Mouse (Mus musculus) neural tube, embryonic 11.5 days (tissue): ENCODE measurements around the gene Slc22a17. TPM values are rescaled to one million over a fixed set of nuclear protein-coding genes. Genes with fewer than 3 reads are reported as not detected.
A peak's percentile ranks its signal among the peaks of the same experiment; 100 is the strongest.

ENCODE experiments used
- ATAC-seq: fragments of 200-750 bp; cut with Nextera tagmentation; 2 replicates; pipeline ENCODE4 v1.8.0; 2017; ENCODE audit warnings: moderate number of reproducible peaks, mild to moderate bottlenecking, moderate TSS enrichment, moderate library complexity; ENCODE audit not compliant: insufficient read depth, low FRiP score, low TSS enrichment
- DNase-seq: peaks from one replicate; pipeline ENCODE4 v3.0.0-alpha.2; 2015; ENCODE audit warnings: low spot score
- H3K27ac ChIP-seq: fragments of 300-500 bp; sonication (generic); 2 replicates; pipeline ENCODE4 v1.5.1; 2014; ENCODE audit warnings: low read depth, mild to moderate bottlenecking, low read length
- H3K27me3 ChIP-seq: fragments of 300-500 bp; sonication (generic); 2 replicates; pipeline ENCODE4 v1.6.1; 2014; ENCODE audit warnings: mild to moderate bottlenecking, low read length, mixed read lengths; ENCODE audit not compliant: control insufficient read depth, insufficient read depth
- H3K36me3 ChIP-seq: fragments of 300-500 bp; sonication (generic); 2 replicates; pipeline ENCODE4 v1.6.1; 2014; ENCODE audit warnings: mild to moderate bottlenecking, low read length, moderate library complexity, mixed read lengths; ENCODE audit not compliant: control insufficient read depth, insufficient read depth
- H3K4me1 ChIP-seq: fragments of 300-500 bp; sonication (generic); 2 replicates; pipeline ENCODE4 v1.6.1; 2014; ENCODE audit warnings: low read length, mixed read lengths; ENCODE audit not compliant: control insufficient read depth, insufficient read depth
- H3K4me2 ChIP-seq: fragments of 300-500 bp; sonication (generic); 2 replicates; pipeline ENCODE4 v1.6.1; 2014; ENCODE audit warnings: low read depth, mild to moderate bottlenecking, moderate library complexity
- H3K4me3 ChIP-seq: fragments of 300-500 bp; sonication (generic); 2 replicates; pipeline ENCODE4 v1.5.1; 2014; ENCODE audit warnings: low read depth, low read length
- H3K9ac ChIP-seq: fragments of 300-500 bp; sonication (generic); 2 replicates; pipeline ENCODE4 v1.6.1; 2014; ENCODE audit warnings: mild to moderate bottlenecking, low read length
- H3K9me3 ChIP-seq: fragments of 300-500 bp; sonication (generic); 2 replicates; pipeline ENCODE4 v1.6.1; 2016; ENCODE audit warnings: low read length; ENCODE audit not compliant: control insufficient read depth
- WGBS: fragments of 180-500 bp; shearing (Covaris S2); extraction: QIAGEN DNeasy Blood & Tissue Kit; methylation state at CpG from one replicate; pipeline ENCODE4 v1.1.7; 2014; 5-methylcytosine and 5-hydroxymethylcytosine counted together
- polyA plus RNA-seq: library from polyadenylated mRNA; unstranded; fragments of >200 nt; fragmentation: Nextera tagmentation; extraction: Ambion mirVana; gene quantifications from 2 replicates; pipeline ENCODE4 v1.2.1, GENCODE M21; 2014

The Slc22a17 gene
- polyA plus RNA-seq, 1 experiment from 2014 or later: 45.8 TPM

DNA sequence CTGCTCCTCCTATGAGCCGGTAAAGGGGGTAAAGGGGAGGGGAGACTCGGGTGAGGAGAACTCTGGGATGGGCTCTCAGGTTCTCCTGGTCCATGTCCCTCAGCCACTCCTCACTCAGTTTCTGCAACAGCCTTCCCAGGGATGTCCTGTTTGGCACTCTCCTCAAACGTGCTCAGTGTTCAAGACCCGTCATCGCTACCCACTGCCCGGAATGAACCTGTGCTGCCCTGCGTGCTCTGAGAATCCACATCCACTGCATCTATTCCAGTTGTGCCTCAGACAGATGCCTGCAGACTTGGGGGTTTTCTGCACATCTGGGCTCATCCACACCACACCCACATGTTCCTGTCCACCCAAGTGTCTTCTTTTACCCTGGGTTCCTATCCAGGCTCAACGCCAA is 29.5 kb upstream of the Slc22a17 start:
- H3K9me3 ChIP-seq: no peaks in the 10 kb centered on the region
- DNase-seq: no peak
- no peak for ATAC-seq
- no peak overlapping the region for H3K27ac ChIP-seq
- WGBS: 95% methylated on average over 8 of the region's 8 CpGs
- no peak overlapping the region for H3K4me3 ChIP-seq
- H3K4me1 ChIP-seq: no peaks in the 10 kb centered on the region
- no peak overlapping the region for H3K4me2 ChIP-seq
- no peak overlapping the region for H3K9ac ChIP-seq
- H3K36me3 ChIP-seq: no peaks in the 10 kb centered on the region
- no peaks in the 10 kb centered on the region for H3K27me3 ChIP-seq

DNA sequence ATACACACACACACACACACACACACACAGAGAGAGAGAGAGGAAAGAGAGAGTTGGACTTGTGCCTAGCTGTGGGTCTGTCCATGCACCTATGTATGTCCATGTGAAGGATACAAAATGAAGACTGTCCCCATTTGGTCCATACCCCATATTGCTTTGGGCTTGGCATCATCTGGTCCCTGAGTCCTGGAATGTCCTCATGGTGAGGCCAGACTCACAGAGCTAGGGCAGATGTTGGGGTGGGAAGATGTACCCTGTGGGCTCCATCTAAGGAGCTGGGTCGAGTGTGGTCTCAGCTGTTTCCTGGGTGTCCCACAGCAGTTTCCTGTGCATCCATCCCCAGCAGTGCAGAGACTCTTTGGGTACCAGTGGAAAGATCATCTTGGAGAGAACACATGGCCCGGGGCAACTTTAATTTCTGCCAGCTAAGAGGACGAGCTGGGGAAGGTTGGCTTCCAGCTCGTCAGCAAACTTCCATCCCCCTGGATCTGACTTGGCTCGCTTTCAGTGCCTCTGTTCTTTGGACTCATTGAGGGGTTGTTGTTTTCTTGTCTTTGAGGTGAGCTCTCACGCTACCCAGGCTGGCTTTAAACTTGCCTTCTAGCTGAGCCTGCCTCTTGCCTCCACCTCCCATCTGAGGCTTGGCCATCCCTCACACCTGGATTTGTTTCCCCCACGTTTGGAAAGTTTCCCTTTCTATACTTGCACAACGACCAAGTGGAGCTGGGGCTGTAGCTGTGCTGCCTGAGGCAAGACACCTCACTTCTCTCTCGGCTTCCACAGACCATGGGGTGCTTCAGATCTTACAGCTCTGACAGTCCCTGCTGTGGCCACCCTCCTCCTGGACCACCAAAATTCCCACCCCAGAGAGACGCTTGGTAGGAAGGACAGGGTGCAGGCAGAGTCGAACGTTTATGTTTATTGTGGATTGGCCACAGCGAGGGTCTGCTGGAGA is 28.4 kb upstream of the Slc22a17 start:
- 67% methylated on average over 13 of the region's 13 CpGs for WGBS
- H3K9me3 ChIP-seq: no peaks in the 10 kb centered on the region

DNA sequence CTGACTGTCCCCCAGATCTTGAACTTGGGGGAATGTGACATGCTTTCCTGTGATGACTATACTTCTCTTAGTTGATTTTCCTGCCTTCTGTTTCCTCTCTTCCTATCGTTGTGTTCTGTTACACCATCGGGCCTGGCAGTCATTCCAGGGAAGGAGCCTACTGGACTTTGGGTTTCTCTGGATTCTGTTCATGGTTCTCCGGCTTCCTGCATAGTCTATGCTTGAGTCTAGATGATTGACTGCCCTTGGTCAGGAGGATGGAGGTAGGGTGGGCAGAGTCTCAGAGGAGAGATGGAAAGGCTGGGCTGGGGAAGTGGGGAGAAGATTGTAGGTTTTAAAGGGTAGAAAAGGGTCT is 27.2 kb upstream of the Slc22a17 start:
- H3K4me3 ChIP-seq: no peak overlapping the region
- H3K9me3 ChIP-seq: no peaks in the 10 kb centered on the region
- no peak for ATAC-seq
- H3K36me3 ChIP-seq: no peaks in the 10 kb centered on the region
- 93% methylated on average over 3 of the region's 3 CpGs for WGBS
- H3K27me3 ChIP-seq: no peaks in the 10 kb centered on the region
- no peak overlapping the region for H3K4me2 ChIP-seq
- no peak overlapping the region for H3K9ac ChIP-seq
- no peaks in the 10 kb centered on the region for H3K4me1 ChIP-seq
- H3K27ac ChIP-seq: no peak overlapping the region
- DNase-seq: no peak

More for the DNA sequence above, 28.4 kb upstream of the Slc22a17 start:
- H3K36me3 ChIP-seq: no peaks in the 10 kb centered on the region
- H3K27me3 ChIP-seq: no peaks in the 10 kb centered on the region
- ATAC-seq (no peak), DNase-seq (no peak)
- no peak overlapping the region for H3K4me2 ChIP-seq
- H3K4me1 ChIP-seq: no peaks in the 10 kb centered on the region
- no peak overlapping the region for H3K4me3 ChIP-seq
- H3K9ac ChIP-seq: no peak overlapping the region
- H3K27ac ChIP-seq: no peak overlapping the region

DNA sequence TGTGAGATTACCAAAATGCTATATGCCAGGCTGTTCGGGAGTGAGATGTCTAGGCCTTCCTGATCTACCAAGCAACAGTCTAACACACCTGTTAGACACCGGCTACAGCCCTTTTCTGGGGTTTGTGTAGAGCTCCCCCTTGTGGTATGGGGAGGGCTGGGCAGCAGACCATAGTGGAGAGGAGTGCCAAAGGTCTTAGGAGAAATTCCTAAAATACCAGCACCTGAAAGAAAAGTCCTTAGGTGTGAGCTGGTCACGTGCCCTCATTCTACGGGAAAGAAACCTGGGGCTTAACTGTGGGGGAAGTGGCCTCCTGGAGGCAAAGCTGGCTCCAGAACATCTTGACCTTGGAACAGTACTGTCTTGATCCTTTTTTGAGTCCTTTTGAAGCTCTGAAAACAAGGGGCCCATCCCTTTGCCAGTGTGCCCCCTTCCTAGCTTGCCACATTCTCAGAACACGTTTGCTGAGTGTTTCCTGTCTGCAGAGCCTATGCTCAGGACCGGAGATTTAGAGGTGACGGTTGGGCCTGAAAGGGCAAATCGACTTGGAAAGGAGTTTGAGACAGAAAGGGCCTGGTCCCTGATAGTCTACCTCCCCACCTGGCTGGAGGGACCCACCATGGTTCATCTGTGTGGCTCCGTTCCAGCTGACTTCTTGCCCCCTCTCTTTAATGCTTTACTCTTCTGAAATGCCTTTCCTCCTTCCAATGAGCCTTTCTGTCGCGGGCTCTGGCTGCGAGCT is 26.7 kb upstream of the Slc22a17 start:
- H3K36me3 ChIP-seq: no peaks in the 10 kb centered on the region
- no peaks in the 10 kb centered on the region for H3K27me3 ChIP-seq
- no peaks in the 10 kb centered on the region for H3K9me3 ChIP-seq
- no peak overlapping the region for H3K4me3 ChIP-seq
- ATAC-seq: no peak
- H3K4me2 ChIP-seq: no peak overlapping the region
- H3K9ac ChIP-seq: no peak overlapping the region
- peak; percentile 63 for DNase-seq
- H3K4me1 ChIP-seq: no peaks in the 10 kb centered on the region
- no peak overlapping the region for H3K27ac ChIP-seq
- 51% methylated on average over 12 of the region's 12 CpGs for WGBS

DNA sequence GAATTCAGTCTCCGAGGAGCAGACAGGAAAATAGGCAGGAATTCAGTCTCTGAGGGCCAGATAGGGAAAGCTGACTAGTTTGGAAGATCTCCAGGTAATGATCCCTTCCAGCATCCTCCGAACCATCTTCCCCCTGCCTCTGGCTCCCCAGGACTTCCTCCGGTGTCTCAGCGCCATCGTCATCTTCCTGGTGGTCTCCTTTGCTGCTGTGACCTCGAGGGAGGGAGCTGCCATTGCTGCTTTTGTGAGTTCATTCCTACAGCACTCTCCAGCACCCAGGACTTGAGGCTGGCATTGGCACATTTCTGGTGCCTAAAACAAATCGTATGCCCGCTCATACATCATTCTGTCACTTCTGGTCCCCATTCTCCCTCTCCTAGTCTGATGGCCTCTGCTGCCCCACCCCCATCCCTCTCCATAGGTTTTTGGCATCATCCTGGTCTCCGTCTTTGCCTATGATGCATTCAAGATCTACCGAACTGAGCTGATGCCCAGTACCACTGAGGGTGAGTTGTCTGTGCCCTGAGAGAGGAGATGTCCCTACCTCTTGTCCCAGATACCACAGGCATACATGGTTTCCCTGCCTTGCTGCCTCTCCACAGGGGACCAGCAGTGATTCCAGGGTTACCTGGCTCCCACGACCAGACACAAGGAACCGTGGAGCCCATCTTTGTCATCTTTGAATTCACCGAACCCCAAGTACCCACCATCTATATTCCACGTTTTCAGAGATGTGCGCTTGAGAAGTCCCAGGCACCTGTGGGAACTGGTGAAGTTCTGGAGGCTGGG is 25.7 kb upstream of the Slc22a17 start:
- Histone ChIP-seq H3K9ac (no peak overlapping the region), H3K27ac (no peak overlapping the region), H3K4me2 (no peak overlapping the region), H3K4me1 (no peaks in the 10 kb centered on the region), H3K4me3 (no peak overlapping the region), H3K27me3 (no peaks in the 10 kb centered on the region), H3K36me3 (no peaks in the 10 kb centered on the region), H3K9me3 (no peaks in the 10 kb centered on the region)
- no peak for DNase-seq
- 82% methylated on average over 15 of the region's 15 CpGs for WGBS
- ATAC-seq: no peak

DNA sequence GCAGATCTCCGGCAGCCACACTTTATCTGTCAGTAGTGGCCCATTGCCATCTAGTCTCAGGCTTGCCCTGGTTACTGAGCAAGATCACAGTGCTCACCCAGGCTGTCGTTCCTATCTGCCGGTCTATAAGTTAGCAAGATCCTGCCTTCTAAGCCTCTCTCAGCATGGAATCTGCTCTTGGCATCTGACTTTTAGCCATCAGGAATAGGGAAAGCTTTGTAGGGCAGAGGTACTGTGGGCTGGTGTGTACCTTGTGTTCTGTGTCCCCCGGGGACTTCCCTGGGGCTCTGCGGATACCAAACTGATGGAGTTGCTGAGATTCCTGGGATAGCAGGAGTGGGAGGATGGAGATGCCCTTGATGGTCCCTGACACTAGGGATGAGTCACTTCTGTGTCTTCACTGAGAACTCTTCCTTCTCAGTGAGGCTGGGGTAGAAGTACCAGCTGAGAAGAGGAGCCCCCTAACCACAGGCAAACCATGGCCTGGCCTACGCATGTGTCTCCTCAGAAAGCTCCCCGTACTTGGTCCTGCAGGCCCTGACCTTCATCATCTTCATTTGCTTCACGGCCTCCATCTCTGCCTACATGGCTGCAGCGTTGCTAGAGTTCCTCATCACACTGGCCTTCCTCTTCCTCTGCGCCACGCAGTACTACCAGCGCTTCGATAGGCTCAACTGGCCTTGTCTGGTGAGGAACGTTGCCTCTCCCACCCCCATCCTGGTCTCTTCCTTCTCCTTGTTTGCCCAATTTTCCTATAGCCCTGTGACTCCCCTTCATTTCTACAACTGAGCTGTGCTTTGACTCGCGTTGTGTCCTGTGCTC is 24.6 kb upstream of the Slc22a17 start:
- 90% methylated on average over 16 of the region's 16 CpGs for WGBS
- ATAC-seq (no peak), DNase-seq (no peak)
- H3K9me3 ChIP-seq: no peaks in the 10 kb centered on the region
- H3K36me3 ChIP-seq: no peaks in the 10 kb centered on the region
- no peak overlapping the region for H3K4me3 ChIP-seq
- H3K27ac ChIP-seq: no peak overlapping the region
- no peak overlapping the region for H3K4me2 ChIP-seq
- no peaks in the 10 kb centered on the region for H3K4me1 ChIP-seq
- H3K27me3 ChIP-seq: no peaks in the 10 kb centered on the region
- H3K9ac ChIP-seq: no peak overlapping the region

DNA sequence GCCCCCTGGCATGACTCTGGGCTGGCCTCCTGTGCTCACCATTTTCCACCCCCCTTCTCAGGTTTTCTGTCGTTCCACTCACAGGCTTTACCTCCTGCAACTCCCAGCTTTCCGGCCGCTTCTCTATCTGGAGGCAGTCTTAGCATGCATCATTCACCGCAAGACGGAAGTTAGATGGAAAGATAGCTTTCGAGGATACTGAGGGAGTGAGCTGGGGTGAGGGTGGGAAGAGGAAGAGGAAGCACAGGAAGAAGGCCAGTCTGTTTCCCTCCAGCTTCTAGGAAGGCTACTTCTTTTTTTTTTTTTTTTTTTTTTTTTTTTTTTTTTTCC is 23.9 kb upstream of the Slc22a17 start:
- DNase-seq (no peak), ATAC-seq (no peak)
- Histone ChIP-seq H3K27ac (0 out of 2 replicates have a peak overlapping the region, but pooled peaks have one; percentile 51), H3K9ac (no peak overlapping the region), H3K4me1 (no peaks in the 10 kb centered on the region), H3K4me3 (no peak overlapping the region), H3K4me2 (no peak overlapping the region), H3K27me3 (no peaks in the 10 kb centered on the region), H3K36me3 (no peaks in the 10 kb centered on the region), H3K9me3 (no peaks in the 10 kb centered on the region)
- WGBS: 64% methylated on average over 6 of the region's 6 CpGs
